Mouse (Mus musculus) fat pad, adult 2 months (tissue): ENCODE data around the gene Phkb.
"Not testable (repeated sequence)": the region's sequence is repeated elsewhere in the genome, so short reads cannot be mapped to it uniquely, and the experiment has no call there.

Experiments used
- DNase-seq: peaks from one replicate; pipeline ENCODE4 v3.0.0-alpha.2; 2011; ENCODE audit warnings: low read depth, low spot score; ENCODE audit errors: extremely low read depth

Phkb gene

DNA sequence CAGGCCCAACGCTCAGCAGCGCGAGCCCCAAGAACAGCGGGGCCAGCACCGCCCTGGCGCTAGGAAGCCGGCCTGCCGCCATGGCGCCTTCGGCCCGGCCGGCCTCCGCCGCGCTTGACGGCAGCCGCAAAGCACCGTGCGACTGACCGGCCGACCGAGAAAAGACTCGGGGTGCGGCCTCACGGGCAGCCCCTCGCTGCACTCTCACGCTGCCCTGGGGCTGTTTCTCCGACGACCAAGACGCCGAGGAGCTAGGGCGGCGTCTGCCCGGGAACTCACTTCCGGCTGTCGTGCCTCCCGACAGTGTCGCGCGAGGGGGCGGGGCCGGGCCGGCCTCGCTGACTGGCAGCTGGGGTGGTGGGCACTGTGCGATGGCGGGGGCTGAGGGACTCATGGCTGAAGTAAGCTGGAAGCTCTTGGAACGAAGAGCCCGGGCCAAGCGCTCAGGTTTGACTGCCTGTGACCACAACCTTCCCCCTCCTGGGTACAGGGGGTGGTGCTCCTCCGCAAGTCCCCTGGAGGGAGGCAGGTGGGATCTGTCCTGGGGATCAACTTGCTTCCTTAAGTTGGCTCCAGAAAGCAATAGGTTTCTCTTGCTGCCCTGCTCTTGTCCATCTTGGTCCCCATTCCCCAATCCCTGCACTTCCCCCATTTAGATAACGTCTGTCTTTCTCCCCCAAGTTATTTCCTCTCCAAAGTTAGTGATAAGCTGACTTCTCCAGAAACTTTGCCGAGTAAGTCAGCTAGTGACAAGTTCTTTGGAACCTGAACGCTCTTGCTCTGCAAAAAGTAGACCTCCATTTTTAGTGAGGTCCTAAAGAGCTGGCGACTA lies at the start of gene Phkb, which contains the start of gene Itfg1:
TSS of gene Phkb (plus strand) at position 303 of the 832 bp plus-strand sequence.
TSS of gene Itfg1 (minus strand) at position 265 of the 832 bp plus-strand sequence.
- DNase-seq = no peak

DNA sequence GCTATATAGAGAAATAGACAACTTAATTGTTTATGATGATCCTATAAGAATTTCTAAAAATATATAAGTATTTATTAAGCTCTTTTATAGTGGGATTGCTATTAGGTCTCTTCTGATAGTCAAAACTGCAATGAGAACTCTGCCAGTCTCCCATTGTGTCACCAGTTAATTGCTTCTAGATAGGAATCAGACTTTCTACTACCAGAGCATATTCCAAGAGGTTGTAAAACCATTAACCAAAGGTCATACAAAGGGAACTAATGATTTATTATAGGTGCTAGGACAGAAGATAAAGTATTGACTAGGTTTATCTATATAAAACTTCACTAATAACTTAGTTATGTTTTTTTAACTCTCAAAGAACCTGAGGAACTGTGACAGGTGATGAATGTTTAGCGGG lies 44.4 kb upstream of the Phkb start:
- not testable (repeated sequence) for DNase-seq

DNA sequence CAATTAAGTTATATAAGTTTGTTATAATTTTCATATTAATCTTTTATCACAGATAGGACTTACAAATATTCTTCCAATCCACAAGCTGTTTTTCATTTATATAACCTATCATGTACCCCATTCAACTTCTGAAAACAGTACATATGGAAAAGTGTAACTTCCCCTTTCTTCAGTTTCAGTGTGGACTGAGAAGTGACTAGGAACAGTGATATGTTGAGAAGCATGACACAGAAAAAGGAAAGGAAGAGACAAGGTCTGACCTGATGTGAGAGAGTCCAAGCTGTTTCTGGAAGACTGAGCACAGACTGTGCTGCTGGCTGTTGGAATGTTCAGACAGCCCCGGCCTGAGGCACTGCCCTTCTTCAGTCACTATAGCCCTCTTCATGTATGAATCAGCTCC lies 40.6 kb upstream of the Phkb start:
- no peak for DNase-seq

DNA sequence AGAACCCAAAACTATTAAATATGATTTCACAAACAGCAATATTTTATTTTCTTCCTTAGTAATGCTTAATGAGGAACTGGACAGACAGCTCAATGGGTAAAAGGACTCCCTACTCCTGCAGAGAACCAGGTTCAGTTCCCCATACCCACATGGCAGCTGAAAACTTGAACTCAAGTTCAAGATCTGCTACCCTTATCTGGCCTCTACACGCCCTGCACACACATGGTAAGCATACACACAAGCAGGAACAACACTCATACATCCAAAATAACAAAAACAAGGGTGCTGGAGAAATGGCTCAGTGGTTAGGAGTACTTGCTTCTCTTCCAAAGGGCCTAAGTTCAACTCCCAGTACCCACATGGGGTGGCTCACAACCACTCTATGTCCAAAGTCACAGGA lies 39.4 kb upstream of the Phkb start:
- DNase-seq = no peak

DNA sequence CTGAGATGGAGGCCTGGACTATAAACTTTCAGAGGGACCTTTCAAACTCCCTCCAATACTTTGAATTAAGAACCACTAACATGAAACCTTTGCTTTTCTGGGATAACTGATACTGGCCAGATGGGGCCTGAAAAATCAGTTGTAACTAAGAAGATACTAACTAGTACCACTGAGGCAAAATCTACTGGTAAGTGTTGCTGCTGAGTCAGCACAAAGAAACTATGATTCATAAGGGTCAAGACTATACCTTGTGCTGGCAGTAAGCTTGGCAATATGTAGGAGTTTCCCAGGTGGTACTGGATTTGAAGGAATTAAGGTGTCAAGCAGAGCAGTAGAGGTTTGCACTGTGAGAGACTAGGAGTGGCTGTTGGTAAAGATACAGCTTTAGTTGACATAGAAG lies 27.1 kb upstream of the Phkb start:
- no peak for DNase-seq

DNA sequence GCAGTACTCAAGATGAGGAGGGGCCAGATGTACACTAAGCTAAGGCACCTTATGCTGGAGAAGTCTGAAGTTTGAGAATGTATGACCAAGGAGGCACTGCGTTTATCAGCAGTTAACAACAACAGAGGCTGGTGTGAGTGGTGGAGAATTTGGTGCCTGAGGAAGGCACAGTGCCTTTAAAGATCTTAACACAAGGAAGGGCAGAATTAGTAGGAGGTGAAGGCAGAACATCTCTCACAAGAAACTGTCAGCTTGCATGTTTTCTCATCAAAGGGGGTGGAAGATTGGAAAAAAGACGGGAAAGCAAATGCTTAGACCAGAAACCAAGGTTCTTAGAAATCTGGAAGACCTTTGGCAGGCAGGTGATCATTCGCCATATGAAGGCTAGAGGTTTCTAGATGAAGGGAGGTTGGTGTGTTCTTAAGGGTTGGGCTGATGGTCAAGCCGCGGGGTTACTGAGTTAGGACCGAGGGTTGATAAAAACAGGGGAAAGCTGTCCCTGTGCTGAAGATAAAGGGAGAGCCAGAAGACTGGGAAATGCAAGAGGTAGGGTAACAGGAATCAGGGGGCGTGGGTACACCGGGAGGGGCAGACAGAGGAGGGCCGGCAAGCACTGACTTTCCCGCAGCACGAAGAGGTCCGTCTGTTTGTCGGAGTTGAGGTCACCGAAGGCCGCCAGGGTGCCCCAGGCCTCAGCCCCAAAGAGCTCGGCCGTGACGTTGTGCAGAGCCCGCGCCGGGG lies 673 bp upstream of the Phkb start:
- DNase-seq = no peak

DNA sequence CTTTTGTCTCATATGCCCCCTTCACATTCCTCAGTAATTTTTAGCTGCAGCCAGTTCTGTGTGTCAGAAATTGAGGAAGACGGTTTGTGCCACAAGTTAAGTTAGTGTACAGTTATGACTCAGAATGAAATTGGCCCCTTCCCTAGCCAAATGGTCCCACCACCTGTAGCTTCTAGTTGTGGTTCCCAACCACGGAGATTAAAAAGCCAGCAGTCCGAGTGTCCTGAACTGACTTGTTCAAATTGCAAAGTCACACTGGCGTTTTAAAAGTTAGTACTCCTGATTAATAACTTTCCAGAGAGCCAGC lies 683 bp downstream of the Phkb start:
- no peak for DNase-seq

DNA sequence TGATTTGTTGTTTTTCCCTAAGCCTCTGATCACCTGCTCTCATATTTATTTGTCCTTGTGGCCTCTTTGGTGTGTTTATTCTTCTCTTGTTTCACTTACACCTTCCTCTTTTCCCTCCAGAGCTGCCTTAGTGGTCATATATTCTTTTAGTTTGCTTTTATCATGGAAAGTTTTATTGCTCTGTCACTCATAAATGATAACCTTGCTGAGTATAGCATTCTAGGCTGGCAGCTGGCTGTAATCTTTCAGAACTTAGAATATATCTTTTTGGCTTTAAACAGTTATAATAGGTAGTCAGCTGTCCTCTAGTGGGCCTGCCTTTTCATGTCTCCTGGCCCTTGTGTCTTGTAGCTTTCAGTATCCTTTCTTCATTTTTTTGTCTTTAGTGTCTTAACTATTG lies 5.1 kb downstream of the Phkb start:
- no peak for DNase-seq

DNA sequence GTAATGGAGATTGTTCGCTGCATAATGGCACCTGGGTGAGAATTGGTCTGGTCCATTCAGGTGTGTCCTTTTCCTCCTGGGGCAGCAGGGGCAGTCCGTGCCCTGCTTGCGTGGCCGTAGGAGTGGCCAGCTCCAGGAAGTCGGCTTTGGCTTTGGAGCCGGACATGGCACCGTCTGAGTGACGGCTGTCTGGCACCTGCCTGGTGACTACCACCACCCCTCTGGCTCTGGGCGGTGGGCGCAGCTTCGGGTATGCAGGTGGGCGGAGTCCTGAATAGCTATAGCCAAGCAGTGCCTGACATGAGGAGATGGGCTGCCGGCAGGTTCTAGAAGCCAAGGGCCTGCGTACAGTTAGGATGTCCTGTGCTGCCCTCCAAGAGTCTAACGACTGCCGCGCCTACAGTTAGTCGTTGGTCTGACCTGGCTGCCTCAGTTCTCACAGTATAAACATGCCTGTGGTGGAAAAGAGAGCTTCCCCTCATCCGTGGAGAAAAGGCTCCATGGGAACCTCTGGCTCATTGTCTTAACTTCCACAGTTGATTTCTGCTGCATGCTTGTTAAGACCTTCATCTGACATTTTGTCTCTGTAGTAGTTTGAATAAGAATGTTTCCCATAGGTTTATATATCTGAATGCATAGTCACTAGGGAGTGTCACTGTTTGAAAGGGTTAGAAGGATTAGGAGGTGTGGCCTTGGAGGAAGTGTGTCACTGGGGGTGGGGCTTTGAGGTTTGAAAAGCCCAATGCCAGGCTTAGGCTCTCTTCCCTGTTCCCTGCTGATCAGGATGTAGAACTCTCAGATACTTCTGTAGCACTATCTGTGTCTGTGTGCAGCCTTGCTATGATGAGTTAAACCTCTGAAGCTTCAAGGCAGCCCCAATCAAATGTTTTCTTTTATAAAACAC lies 13.7 kb downstream of the Phkb start:
- no peak for DNase-seq

DNA sequence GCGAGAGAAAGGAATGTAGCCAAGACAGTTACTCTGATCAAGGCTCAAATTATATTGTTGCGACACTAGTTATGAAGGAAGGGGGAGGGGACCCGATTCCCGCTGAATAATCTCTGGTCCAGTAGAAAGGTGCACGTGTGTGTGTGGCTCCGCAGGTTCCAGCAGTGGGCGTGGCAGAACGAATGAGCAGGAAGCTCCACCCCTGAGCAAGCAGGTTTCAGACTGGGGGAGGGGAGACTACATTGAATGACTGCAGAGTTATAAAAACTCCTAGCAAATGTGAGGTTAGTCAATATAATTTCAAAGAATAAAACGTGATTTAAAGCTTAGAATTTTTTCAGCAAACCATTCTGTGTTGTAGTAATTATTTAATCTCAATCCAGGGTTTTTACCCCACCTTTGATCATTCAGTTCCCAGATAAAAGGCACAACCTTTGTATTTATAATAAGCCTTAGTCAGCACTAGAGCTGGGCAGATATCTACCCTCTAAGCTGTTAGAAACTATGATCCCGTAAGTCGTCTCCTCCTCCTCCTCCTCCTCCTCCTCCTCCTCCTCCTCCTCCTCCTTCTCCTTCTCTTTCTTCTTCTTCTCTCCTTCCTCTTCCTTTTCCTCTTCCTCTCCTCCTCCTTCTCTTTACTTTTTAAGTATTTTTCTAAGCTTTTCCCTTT lies 16.6 kb downstream of the Phkb start:
- not testable (repeated sequence) for DNase-seq

DNA sequence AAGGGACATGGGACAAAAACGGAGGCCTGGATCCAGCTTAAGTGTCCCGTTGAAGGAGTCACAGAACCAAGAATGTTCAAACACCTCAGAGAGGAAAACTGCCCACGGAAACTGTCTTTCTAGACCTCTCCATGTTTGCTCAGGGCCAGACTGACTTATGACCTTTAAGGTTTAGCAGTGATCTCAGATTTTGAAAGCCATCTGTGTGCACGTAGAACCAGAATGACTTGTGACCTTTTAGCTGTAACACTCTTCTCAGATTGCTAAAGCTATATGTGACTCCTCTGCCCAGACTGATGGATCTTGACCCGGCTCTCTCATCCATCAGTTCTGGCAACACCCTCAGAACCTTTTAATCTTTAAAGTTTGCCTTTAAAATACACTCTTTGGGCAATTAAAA lies 19.9 kb downstream of the Phkb start:
- DNase-seq = no peak

DNA sequence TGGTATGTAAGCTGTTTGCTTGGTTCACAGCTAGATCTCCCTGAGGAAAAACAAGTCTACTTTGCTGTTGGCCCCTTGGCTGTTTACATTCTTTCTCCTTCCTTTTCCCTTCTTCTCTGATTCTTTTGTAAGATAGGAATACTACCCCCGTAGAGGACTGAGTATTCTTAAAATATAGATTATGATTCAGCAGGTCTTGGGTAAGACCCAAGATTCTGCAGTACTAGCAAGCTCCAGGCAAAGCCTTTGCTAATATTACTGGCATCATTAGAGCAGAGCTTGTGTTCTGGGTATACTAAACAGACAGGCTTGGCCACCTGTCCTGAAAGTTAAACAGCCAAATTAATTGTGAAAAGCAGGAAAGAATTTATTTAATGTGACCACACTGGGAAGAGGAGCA lies 21.6 kb downstream of the Phkb start:
- DNase-seq = peak; percentile 83

DNA sequence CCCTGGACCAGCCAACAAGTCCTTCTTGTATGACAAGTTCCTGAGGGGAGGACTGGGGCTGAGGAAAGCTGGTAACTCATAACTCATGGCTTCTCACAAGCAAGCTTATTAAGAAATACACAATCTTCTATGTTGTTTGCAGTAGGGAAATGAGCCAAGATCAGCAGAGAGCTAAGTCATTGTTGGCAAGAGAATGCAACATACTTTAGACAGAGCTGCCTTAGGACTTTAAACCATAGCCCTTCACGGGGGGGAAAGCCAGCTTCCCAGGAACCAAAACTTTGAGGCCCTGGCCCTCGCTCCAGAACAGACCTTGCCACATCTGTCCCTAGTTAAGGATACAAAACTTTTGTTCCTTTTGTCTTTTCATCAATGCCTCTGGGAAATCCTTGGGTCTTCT lies 30.9 kb downstream of the Phkb start:
- peak; percentile 97 for DNase-seq

DNA sequence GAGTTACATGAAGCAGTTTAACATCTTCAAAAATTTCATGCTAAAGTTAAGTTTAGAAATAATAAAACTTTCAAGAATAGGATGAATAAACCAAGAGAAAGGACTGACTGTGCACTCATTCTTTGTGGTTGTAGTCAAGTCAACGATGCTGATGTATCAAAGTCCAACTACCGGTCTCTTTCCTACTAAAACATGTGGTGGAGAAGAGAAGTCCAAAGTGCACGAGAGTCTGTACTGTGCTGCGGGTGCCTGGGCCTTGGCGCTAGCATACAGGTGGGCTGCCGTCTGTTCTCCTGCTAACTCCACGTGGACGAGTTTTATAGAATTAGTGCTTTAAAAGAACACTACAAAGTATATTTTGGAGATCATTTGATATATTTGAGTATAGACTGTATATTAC lies 37.2 kb downstream of the Phkb start:
- DNase-seq = no peak

DNA sequence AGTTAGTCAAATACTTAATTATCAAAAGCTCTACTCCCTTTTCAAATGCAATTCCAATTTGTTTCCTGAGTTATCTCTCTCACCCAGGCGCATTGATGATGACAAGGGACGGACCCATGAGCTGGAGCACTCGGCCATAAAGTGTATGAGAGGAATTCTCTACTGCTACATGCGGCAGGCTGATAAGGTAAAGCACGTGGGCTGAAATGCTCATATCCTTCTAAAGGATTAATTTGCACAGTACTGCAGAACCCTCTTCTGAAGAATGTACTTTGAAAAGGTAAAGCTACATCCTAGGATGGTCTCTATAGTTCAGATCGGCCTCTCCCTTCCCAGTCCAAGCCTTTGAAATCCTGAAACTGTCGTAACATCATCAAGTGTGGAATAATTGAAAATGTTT lies 38.9 kb downstream of the Phkb start:
- DNase-seq = no peak

DNA sequence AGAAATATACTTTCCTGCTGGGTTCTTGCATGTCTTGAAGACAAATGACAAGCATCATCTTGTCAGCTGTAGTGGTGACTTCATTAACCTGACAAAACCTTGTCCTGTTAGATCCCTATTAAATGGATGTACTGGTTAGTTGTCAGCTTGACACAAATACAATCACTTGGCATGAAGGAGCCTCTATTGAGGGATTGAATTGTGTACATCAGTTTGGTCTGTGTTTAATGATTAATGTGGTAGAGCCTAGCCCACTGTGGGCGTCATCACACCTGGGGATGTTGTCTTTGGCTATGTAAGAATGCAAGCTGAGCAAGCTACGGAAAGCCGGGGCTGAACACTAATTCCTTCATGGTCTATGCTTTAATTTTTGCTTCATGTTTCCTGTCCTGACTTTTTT lies 44.1 kb downstream of the Phkb start:
- DNase-seq = peak; percentile 71

DNA sequence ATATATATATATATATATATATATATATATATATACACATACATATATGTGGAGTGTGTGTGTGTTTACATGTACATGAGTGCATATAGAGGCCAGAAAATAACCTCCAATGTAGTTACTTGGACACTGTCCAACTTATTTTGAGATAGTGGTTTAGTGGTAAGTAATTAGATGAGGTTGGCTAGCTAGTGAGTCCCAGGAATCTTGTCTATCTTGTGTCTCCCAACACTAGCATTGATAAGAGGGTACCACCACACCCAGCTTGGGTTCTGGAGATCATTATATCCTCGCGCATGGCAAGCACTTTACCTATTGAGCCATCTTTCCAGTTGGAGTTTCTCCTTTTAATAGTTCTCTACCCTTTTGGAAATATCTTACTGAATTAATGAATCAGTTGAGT lies 56.9 kb downstream of the Phkb start:
- DNase-seq = no peak

DNA sequence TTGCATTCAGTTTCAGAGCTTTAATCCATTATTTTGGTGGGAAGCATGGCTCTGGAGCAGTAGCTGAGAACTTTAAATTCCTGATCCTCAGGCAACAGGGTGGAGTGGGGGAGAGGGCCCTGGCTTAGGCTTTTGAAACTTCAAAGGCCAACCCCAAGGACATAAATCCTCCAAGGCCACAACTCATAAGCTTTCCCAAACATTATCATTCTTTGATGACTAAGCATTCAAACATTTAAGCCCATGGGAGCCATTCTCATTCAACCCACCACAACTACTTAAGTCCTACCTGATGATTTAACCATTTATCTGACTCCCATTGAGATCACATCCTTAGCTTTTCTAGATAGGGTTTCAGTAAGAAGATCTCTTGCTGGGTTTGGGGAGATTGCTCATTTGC lies 84.2 kb downstream of the Phkb start:
- no peak for DNase-seq

DNA sequence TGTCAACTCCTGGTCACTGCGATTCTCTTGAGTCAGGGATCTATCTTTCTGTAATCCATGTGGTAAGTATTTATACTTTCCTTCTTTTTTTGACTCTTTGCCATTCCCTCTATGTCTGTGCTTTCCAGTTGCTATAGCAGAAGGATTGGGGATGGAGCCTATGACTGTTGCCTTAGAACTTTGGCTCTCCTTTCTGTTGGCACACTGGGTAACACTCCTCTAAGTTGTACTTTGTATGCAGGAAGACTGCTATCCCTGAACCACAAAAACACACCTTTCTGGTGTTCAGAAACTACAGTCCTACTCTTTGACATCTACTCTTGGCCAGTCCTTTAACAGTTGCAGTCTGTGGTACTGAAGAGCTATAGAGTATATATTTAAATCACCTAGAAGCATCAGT lies 84.8 kb downstream of the Phkb start:
- no peak for DNase-seq

DNA sequence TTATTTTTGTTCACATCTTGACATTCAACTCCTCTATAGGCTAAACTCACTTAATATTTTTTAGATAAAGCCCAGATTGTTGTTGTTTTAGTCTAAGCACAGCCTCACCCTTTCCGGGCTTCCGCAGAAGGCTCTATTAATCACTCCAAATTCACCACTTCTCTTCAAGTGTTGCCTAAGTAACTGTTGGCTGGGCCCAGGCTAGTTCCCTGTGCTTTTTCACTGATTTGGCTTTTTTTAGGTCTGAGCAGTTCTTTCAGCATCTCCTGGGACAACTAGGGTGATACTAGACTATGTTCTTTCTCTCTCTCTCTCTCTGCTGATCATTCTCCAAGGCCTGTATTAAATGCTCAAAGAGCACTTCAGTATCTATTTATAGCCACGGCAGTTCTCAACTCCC lies 85.3 kb downstream of the Phkb start:
- no peak for DNase-seq

DNA sequence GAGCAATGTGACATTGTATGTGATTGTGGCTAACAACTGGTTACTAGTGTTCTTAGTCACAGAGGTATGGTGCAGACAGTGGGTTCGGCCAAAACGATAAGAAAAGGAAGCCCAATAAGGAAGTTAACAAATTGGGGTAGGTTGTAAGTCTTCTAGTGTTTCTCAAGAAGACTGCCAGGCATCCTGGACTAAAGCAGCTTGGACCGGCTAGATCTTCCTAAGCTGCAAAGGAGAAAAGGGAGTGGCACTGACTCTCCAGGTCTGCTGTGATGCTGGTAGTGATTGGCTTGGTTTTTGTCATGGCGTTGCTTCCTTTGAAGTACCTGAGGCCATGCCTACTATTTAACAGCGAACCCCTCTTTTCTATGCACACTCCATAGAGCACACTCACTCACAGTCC lies 95.4 kb downstream of the Phkb start:
- DNase-seq = no peak
